Mouse (Mus musculus) midbrain, embryonic 14.5 days (tissue): ENCODE data around the gene Pde1a. TPM values are rescaled to one million over a fixed set of nuclear protein-coding genes. Genes with fewer than 3 reads are reported as not detected.
"Not testable (repeated sequence)": the region's sequence is repeated elsewhere in the genome, so short reads cannot be mapped to it uniquely, and the experiment has no call there.

Experiments used
- ATAC-seq: fragments of 200-750 bp; cut with Nextera tagmentation; 2 replicates; pipeline ENCODE4 v1.8.0; 2017; ENCODE audit warnings: moderate number of reproducible peaks, moderate library complexity; ENCODE audit not compliant: low FRiP score, low TSS enrichment
- DNase-seq: peaks from one replicate; pipeline ENCODE4 v3.0.0-alpha.2; 2015
- H3K27ac ChIP-seq: fragments of 300-500 bp; sonication (generic); replicated peaks from 2 replicates; pipeline ENCODE4 v1.5.1; 2014; ENCODE audit warnings: mild to moderate bottlenecking, low read depth, low read length, moderate library complexity
- H3K27me3 ChIP-seq: fragments of 300-500 bp; sonication (generic); 2 replicates; pipeline ENCODE4 v1.6.1; 2014; ENCODE audit warnings: low read length, control low read depth, mixed read lengths; ENCODE audit not compliant: control insufficient read depth, insufficient read depth
- H3K36me3 ChIP-seq: fragments of 300-500 bp; sonication (generic); 2 replicates; pipeline ENCODE4 v1.6.1; 2014; ENCODE audit warnings: low read length, control low read depth; ENCODE audit not compliant: control insufficient read depth, insufficient read depth
- H3K4me1 ChIP-seq: fragments of 300-500 bp; sonication (generic); 2 replicates; pipeline ENCODE4 v1.6.1; 2014; ENCODE audit warnings: mild to moderate bottlenecking, antibody characterized with exemption, low read length, control low read depth; ENCODE audit not compliant: control insufficient read depth, insufficient read depth
- H3K4me2 ChIP-seq: fragments of 300-500 bp; sonication (generic); 2 replicates; pipeline ENCODE4 v1.6.1; 2014; ENCODE audit warnings: mild to moderate bottlenecking, low read length, moderate library complexity
- H3K4me3 ChIP-seq: fragments of 300-500 bp; sonication (generic); replicated peaks from 2 replicates; pipeline ENCODE4 v1.5.1; 2014; ENCODE audit warnings: low read depth, low read length
- H3K9ac ChIP-seq: fragments of 300-500 bp; sonication (generic); replicated peaks from 2 replicates; pipeline ENCODE4 v1.6.1; 2014; ENCODE audit warnings: mild to moderate bottlenecking, low read length, moderate library complexity
- H3K9me3 ChIP-seq: fragments of 300-500 bp; sonication (generic); 2 replicates; pipeline ENCODE4 v1.6.1; 2016; ENCODE audit warnings: low read length, control low read depth, mixed read lengths; ENCODE audit not compliant: control insufficient read depth
- WGBS: fragments of 180-500 bp; shearing (Covaris S2); extraction: QIAGEN DNeasy Blood & Tissue Kit; methylation state at CpG from one replicate; pipeline ENCODE4 v1.1.7; 2014; 5-methylcytosine and 5-hydroxymethylcytosine counted together
- polyA plus RNA-seq: library from polyadenylated mRNA; unstranded; fragments of >200 nt; fragmentation: Nextera tagmentation; extraction: Ambion mirVana; gene quantifications from 2 replicates; pipeline ENCODE4 v1.2.1, GENCODE M21; 2014

The Pde1a gene
- polyA plus RNA-seq, 1 experiment from 2014 or later = 3.2 TPM

DNA sequence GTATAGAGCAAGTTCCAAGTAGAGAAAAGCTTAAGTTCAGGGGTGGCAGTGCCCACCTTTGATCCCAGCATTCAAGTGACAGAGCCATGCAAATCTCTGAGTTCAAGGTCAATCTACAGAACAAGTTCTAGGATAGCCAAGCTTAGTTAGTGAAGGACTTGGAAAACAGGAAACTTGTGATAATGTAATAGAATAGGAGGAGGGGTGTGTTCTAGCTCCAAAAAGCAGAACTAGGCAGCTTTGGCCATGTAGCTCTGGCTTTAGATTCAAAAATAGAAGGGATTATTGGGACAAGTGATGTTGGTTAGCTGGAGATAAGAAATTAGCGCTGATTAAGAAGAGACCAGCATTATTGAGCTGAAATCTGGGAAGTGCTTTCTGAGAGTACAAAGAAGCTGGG, 272.4 kb downstream of the Pde1a start:
- Histone ChIP-seq H3K4me3 (no peak overlapping the region), H3K9ac (no peak overlapping the region), H3K27ac (no peak overlapping the region), H3K4me2 (no peak overlapping the region), H3K27me3 (no peaks in the 10 kb centered on the region), H3K9me3 (no peaks in the 10 kb centered on the region), H3K4me1 (no peaks in the 10 kb centered on the region), H3K36me3 (no peaks in the 10 kb centered on the region)
- WGBS = 94% methylated on average over 1 of the region's 1 CpGs
- DNase-seq (no peak), ATAC-seq (no peak)

- not testable (repeated sequence) for H3K9ac ChIP-seq
Observed at GRCm38 (mm10) chr2:79847396-79847795, 281.9 kb downstream of the Pde1a start.

DNA sequence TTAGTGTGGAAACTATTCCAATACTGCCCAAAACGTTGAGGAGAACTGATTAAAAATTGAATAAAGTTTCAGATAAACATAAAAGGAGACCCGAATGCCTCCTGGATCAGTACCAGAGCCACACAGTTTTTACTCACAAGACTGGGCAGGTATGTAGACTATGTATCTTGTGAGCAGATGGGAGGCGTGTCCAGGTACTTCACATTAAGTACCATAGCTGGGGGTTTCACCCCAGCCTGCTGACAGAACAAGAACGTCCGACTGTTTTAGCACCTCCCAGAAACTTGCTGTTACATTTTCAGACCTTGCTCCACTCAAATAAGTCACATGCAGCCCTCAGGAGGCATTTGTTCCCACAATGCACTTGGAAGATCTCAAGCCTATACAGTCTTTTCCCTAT, 289.7 kb downstream of the Pde1a start:
- Histone ChIP-seq H3K9ac (no peak overlapping the region), H3K9me3 (no peaks in the 10 kb centered on the region), H3K4me1 (no peaks in the 10 kb centered on the region), H3K4me2 (no peak overlapping the region), H3K27me3 (no peaks in the 10 kb centered on the region), H3K27ac (no peak overlapping the region), H3K36me3 (no peaks in the 10 kb centered on the region), H3K4me3 (no peak overlapping the region)
- no peak for ATAC-seq
- no peak for DNase-seq
- 83% methylated on average over 5 of the region's 5 CpGs for WGBS

More at GRCm38 (mm10) chr2:79847396-79847795, 281.9 kb downstream of the Pde1a start:
- H3K27me3 ChIP-seq, H3K4me2 ChIP-seq, H3K27ac ChIP-seq, ATAC-seq, H3K4me1 ChIP-seq, H3K9me3 ChIP-seq, H3K4me3 ChIP-seq, H3K36me3 ChIP-seq, DNase-seq: not testable (repeated sequence)
- WGBS = 87% methylated on average over 13 of the region's 13 CpGs

GRCm38 (mm10) chr2:79839090-79839489, 290.2 kb downstream of the Pde1a start:
- Histone ChIP-seq H3K4me1 (no peaks in the 10 kb centered on the region), H3K4me2 (no peak overlapping the region), H3K36me3 (no peaks in the 10 kb centered on the region), H3K9ac (no peak overlapping the region), H3K9me3 (no peaks in the 10 kb centered on the region), H3K27ac (no peak overlapping the region), H3K4me3 (no peak overlapping the region), H3K27me3 (no peaks in the 10 kb centered on the region)
- DNase-seq (no peak), ATAC-seq (no peak)
- WGBS = 89% methylated on average over 6 of the region's 6 CpGs

- Histone ChIP-seq H3K4me2 (no peak overlapping the region), H3K9ac (no peak overlapping the region), H3K9me3 (no peaks in the 10 kb centered on the region), H3K4me3 (no peak overlapping the region), H3K27me3 (no peaks in the 10 kb centered on the region), H3K36me3 (no peaks in the 10 kb centered on the region), H3K27ac (no peak overlapping the region), H3K4me1 (no peaks in the 10 kb centered on the region)
- 93% methylated on average over 4 of the region's 4 CpGs for WGBS
- ATAC-seq = no peak
- no peak for DNase-seq
Observed at GRCm38 (mm10) chr2:79825853-79826252, 303.4 kb downstream of the Pde1a start.

- WGBS = 50% methylated on average over 3 of the region's 3 CpGs
- DNase-seq (peak; percentile 16), ATAC-seq (no peak)
- no peaks in the 10 kb centered on the region for H3K36me3 ChIP-seq
- no peaks in the 10 kb centered on the region for H3K4me1 ChIP-seq
- H3K4me3 ChIP-seq = no peak overlapping the region
- H3K4me2 ChIP-seq = no peak overlapping the region
- H3K27ac ChIP-seq = no peak overlapping the region
- no peaks in the 10 kb centered on the region for H3K9me3 ChIP-seq
- H3K27me3 ChIP-seq = no peaks in the 10 kb centered on the region
- H3K9ac ChIP-seq = no peak overlapping the region
Observed at GRCm38 (mm10) chr2:79819543-79819942, 309.7 kb downstream of the Pde1a start.

DNA sequence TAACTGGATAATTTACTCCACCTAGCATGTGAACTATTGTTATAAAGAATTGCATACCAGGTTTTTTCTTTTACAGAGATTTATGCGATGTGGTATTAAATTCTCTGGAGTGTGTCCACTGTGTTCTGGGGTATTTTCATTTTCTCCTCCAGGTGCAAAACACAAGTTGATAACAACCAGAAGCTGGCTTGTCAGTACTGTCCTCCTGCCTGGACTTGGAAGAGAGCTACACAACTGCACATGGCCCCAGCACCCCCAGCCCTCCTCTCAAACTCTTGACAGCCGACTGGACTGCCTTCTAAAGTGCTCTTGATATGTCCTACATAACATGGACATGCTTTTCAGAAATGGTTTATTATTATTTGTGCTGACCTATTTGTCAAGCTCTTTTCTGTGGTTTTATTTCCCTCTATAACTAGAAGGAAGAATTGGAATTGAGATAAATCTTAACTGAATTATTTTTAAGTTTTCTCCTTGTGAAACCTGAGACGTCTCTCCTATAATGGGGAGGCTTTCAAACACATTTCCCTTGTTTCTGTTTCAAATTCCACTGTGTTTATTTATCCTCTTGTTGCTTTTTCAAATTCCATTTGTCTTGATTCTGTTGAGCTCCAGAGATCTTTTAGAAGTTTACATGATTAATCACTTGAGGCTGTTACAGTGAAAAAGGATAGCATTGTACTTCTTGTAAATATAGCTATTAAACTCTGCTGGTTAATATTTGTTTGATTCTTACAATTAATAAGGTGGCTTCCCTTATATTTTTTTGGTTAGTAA, 313.4 kb downstream of the Pde1a start:
- DNase-seq (no peak), ATAC-seq (no peak)
- no peak overlapping the region for H3K27ac ChIP-seq
- H3K4me1 ChIP-seq = no peaks in the 10 kb centered on the region
- H3K27me3 ChIP-seq = no peaks in the 10 kb centered on the region
- no peaks in the 10 kb centered on the region for H3K36me3 ChIP-seq
- H3K4me2 ChIP-seq = no peak overlapping the region
- no peaks in the 10 kb centered on the region for H3K9me3 ChIP-seq
- 79% methylated on average over 3 of the region's 3 CpGs for WGBS
- no peak overlapping the region for H3K9ac ChIP-seq
- no peak overlapping the region for H3K4me3 ChIP-seq

- no peak for ATAC-seq
- Histone ChIP-seq H3K9me3 (no peaks in the 10 kb centered on the region), H3K4me1 (no peaks in the 10 kb centered on the region), H3K9ac (no peak overlapping the region), H3K4me2 (no peak overlapping the region), H3K4me3 (no peak overlapping the region), H3K27me3 (no peaks in the 10 kb centered on the region), H3K36me3 (no peaks in the 10 kb centered on the region), H3K27ac (no peak overlapping the region)
- no peak for DNase-seq
- 40% methylated on average over 7 of the region's 7 CpGs for WGBS
Observed at GRCm38 (mm10) chr2:79798627-79799026, 330.6 kb downstream of the Pde1a start.

DNA sequence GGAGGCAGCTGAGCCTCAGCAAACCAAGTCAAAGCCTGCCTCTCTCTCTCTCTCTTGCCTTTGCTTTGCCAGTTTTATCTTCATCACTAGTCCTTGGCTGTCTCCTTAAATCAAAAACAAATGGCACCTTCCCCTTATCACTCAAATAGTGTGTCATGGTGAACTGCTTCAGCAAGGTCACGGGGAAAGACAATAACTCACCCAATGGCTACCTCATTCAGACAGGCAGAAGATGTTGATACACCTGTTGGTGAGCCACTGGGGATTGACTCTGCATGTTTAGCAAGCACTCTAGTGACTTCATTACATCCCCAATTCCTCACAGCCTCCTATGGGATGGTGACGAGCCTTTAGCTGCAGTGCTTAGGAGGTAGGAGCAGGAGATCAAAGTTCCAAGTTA, 331.8 kb downstream of the Pde1a start:
- Histone ChIP-seq H3K4me2 (no peak overlapping the region), H3K9ac (no peak overlapping the region), H3K4me3 (no peak overlapping the region), H3K9me3 (no peaks in the 10 kb centered on the region), H3K27ac (no peak overlapping the region), H3K27me3 (no peaks in the 10 kb centered on the region), H3K36me3 (no peaks in the 10 kb centered on the region), H3K4me1 (no peaks in the 10 kb centered on the region)
- DNase-seq (no peak), ATAC-seq (no peak)
- 75% methylated on average over 2 of the region's 2 CpGs for WGBS
